Mouse (Mus musculus) liver, embryonic 14.5 days (tissue): ENCODE data around the gene Arfgef3. TPM values are rescaled to one million over a fixed set of nuclear protein-coding genes. Genes with fewer than 3 reads are reported as not detected.

ENCODE experiments used
- ATAC-seq: fragments of 200-750 bp; cut with Nextera tagmentation; 2 replicates; pipeline ENCODE4 v1.8.0; 2017; ENCODE audit warnings: moderate number of reproducible peaks, mild to moderate bottlenecking, moderate library complexity; ENCODE audit not compliant: insufficient read depth
- DNase-seq, 3 experiments: peaks; one replicate each; pipeline ENCODE4 v3.0.0-alpha.2; 2012 to 2013; ENCODE audit warnings: low read depth in 3 of 3, low spot score in 3 of 3
- H3K27ac ChIP-seq: fragments of 300-500 bp; sonication (generic); 2 replicates; pipeline ENCODE4 v1.5.1; 2014; ENCODE audit warnings: moderate library complexity, mild to moderate bottlenecking, control low read depth, inconsistent platforms
- H3K27me3 ChIP-seq: fragments of 300-500 bp; sonication (generic); 2 replicates; pipeline ENCODE4 v1.6.1; 2014; ENCODE audit warnings: mild to moderate bottlenecking, low read length, moderate library complexity; ENCODE audit not compliant: control insufficient read depth, insufficient read depth
- H3K36me3 ChIP-seq: fragments of 300-500 bp; sonication (generic); replicated peaks from 2 replicates; pipeline ENCODE4 v1.6.1; 2014; ENCODE audit warnings: low read depth; ENCODE audit not compliant: control insufficient read depth, insufficient read depth
- H3K4me1 ChIP-seq, 2 experiments: fragments of 200-500 bp in 1 of 2; fragments of 300-500 bp in 1 of 2; sonication (generic) in 1 of 2; replicated peaks; 2 replicates each; pipeline ENCODE4 v1.6.1; 2012 to 2014; ENCODE audit warnings: antibody characterized with exemption in 1 of 2, inconsistent platforms in 1 of 2, low read length in 1 of 2; ENCODE audit not compliant: control insufficient read depth in 2 of 2, insufficient read depth in 2 of 2
- H3K4me2 ChIP-seq: fragments of 300-500 bp; sonication (generic); 2 replicates; pipeline ENCODE4 v1.6.1; 2014; ENCODE audit warnings: low read depth, mild to moderate bottlenecking, control low read depth, moderate library complexity
- H3K4me3 ChIP-seq, 2 experiments: fragments of 200-500 bp in 1 of 2; fragments of 300-500 bp in 1 of 2; sonication (generic) in 1 of 2; 2 replicates each; pipeline ENCODE4 v1.5.1; 2012 to 2014; ENCODE audit warnings: low read depth in 2 of 2, low read length in 2 of 2, mild to moderate bottlenecking in 2 of 2, control low read depth in 1 of 2, inconsistent platforms in 1 of 2, moderate library complexity in 1 of 2; ENCODE audit not compliant: insufficient read depth in 1 of 2
- H3K9ac ChIP-seq: fragments of 300-500 bp; sonication (generic); replicated peaks from 2 replicates; pipeline ENCODE4 v1.6.1; 2014; ENCODE audit warnings: mild to moderate bottlenecking, control low read depth, moderate library complexity
- H3K9me3 ChIP-seq: fragments of 300-500 bp; sonication (generic); 2 replicates; pipeline ENCODE4 v1.6.1; 2016; ENCODE audit warnings: low read length, mixed read lengths; ENCODE audit not compliant: control insufficient read depth
- CTCF ChIP-seq: IDR thresholded peaks from 2 replicates; pipeline ENCODE4 v1.5.1; 2016; ENCODE audit warnings: antibody characterized with exemption, low read depth, control low read depth
- EP300 ChIP-seq: IDR thresholded peaks from 2 replicates; pipeline ENCODE4 v1.6.1; 2016; ENCODE audit warnings: antibody characterized with exemption, low read depth
- WGBS: fragments of 180-500 bp; shearing (Covaris S2); extraction: QIAGEN DNeasy Blood & Tissue Kit; methylation state at CpG from one replicate; pipeline ENCODE4 v1.1.7; 2014; ENCODE audit not compliant: insufficient replicate concordance; 5-methylcytosine and 5-hydroxymethylcytosine counted together
- polyA plus RNA-seq, 2 experiments: library from polyadenylated mRNA; depleted of rRNA in 1 of 2; stranded (reverse) in 1 of 2; unstranded in 1 of 2; fragments of >200 nt; fragmentation: Nextera tagmentation in 1 of 2; extraction: Ambion mirVana in 1 of 2; gene quantifications; 2 replicates each; pipeline versions ENCODE4 v1.2.1 to v1.2.3; 2012 to 2014

The Arfgef3 gene
- polyA plus RNA-seq, 2 experiments: under 0.01 to 0.01 TPM

- H3K36me3 ChIP-seq: no peaks in the 10 kb centered on the region
- peaks cover 4% of the 10 kb centered on the region; the same call in 1 of the 2 replicates for H3K27me3 ChIP-seq
- TF ChIP-seq EP300 (no peak), CTCF (no peak)
- no peak overlapping the region for H3K27ac ChIP-seq
- DNase-seq (no peak), ATAC-seq (no peak)
- WGBS: 73% methylated on average over 8 of the region's 8 CpGs
- no peak overlapping the region for H3K4me2 ChIP-seq
- no peak overlapping the region for H3K4me3 ChIP-seq
- no peak overlapping the region for H3K9ac ChIP-seq
- H3K4me1 ChIP-seq: no peaks in the 10 kb centered on the region
- no peaks in the 10 kb centered on the region for H3K9me3 ChIP-seq
Measured at GRCm38 (mm10) chr10:18741024-18741423, 2.7 kb downstream of the Arfgef3 start.

- no peaks in the 10 kb centered on the region for H3K36me3 ChIP-seq
- no peak overlapping the region for H3K9ac ChIP-seq
- 50% methylated on average over 1 of the region's 1 CpGs for WGBS
- TF ChIP-seq EP300: no peak
- no peak for TF ChIP-seq CTCF
- no peak overlapping the region for H3K27ac ChIP-seq
- ATAC-seq: no peak
- no peak overlapping the region for H3K4me3 ChIP-seq
- no peaks in the 10 kb centered on the region for H3K4me1 ChIP-seq
- no peak overlapping the region for H3K4me2 ChIP-seq
- H3K9me3 ChIP-seq: no peaks in the 10 kb centered on the region
- no peak for DNase-seq
- no peaks in the 10 kb centered on the region for H3K27me3 ChIP-seq
Measured at GRCm38 (mm10) chr10:18728548-18728947, 15.2 kb downstream of the Arfgef3 start.

- DNase-seq (no peak), ATAC-seq (no peak)
- no peak overlapping the region for H3K9ac ChIP-seq
- TF ChIP-seq CTCF (no peak), EP300 (no peak)
- no peaks in the 10 kb centered on the region for H3K9me3 ChIP-seq
- no peaks in the 10 kb centered on the region for H3K27me3 ChIP-seq
- no peak overlapping the region for H3K4me2 ChIP-seq
- no peaks in the 10 kb centered on the region for H3K4me1 ChIP-seq
- 82% methylated on average over 4 of the region's 4 CpGs for WGBS
- H3K4me3 ChIP-seq: no peak overlapping the region
- no peaks in the 10 kb centered on the region for H3K36me3 ChIP-seq
- H3K27ac ChIP-seq: no peak overlapping the region
Measured at GRCm38 (mm10) chr10:18711436-18711835, 32.3 kb downstream of the Arfgef3 start.

- H3K36me3 ChIP-seq: no peaks in the 10 kb centered on the region
- DNase-seq: no peak
- no peak for ATAC-seq
- H3K4me3 ChIP-seq: no peak overlapping the region
- WGBS: 61% methylated on average over 6 of the region's 6 CpGs
- TF ChIP-seq CTCF: no peak
- TF ChIP-seq EP300: no peak
- no peaks in the 10 kb centered on the region for H3K4me1 ChIP-seq
- H3K27me3 ChIP-seq: no peaks in the 10 kb centered on the region
- H3K9ac ChIP-seq: no peak overlapping the region
- H3K9me3 ChIP-seq: no peaks in the 10 kb centered on the region
- no peak overlapping the region for H3K4me2 ChIP-seq
- no peak overlapping the region for H3K27ac ChIP-seq
Measured at GRCm38 (mm10) chr10:18710949-18711348, 32.8 kb downstream of the Arfgef3 start.

- Histone ChIP-seq H3K27ac (no peak overlapping the region), H3K9ac (no peak overlapping the region), H3K36me3 (no peaks in the 10 kb centered on the region), H3K27me3 (no peaks in the 10 kb centered on the region), H3K4me2 (no peak overlapping the region), H3K4me1 (no peaks in the 10 kb centered on the region), H3K9me3 (no peaks in the 10 kb centered on the region), H3K4me3 (no peak overlapping the region)
- DNase-seq (no peak), ATAC-seq (no peak)
- WGBS: 74% methylated on average over 2 of the region's 2 CpGs
- TF ChIP-seq CTCF (no peak), EP300 (no peak)
Measured at GRCm38 (mm10) chr10:18709836-18710235, 33.9 kb downstream of the Arfgef3 start.

GRCm38 (mm10) chr10:18708641-18709040 is 35.1 kb downstream of the Arfgef3 start:
- H3K4me1 ChIP-seq: no peaks in the 10 kb centered on the region

More at GRCm38 (mm10) chr10:18708641-18709040, 35.1 kb downstream of the Arfgef3 start:
- 58% methylated on average over 1 of the region's 1 CpGs for WGBS
- Histone ChIP-seq H3K4me3 (no peak overlapping the region), H3K36me3 (no peaks in the 10 kb centered on the region), H3K27ac (no peak overlapping the region), H3K27me3 (no peaks in the 10 kb centered on the region), H3K9me3 (no peaks in the 10 kb centered on the region), H3K9ac (no peak overlapping the region), H3K4me2 (no peak overlapping the region)
- DNase-seq: no peak
- no peak for ATAC-seq
- TF ChIP-seq CTCF (no peak), EP300 (no peak)
